Mouse (Mus musculus) CH12.LX (cell line): ENCODE results near the gene Olfr437. TPM values are rescaled to one million over a fixed set of nuclear protein-coding genes. Genes with fewer than 3 reads are reported as not detected.
"Not testable (repeated sequence)": the region's sequence is repeated elsewhere in the genome, so short reads cannot be mapped to it uniquely, and the experiment has no call there.

ENCODE experiments used
- DNase-seq: peaks from one replicate; pipeline ENCODE4 v3.0.0-alpha.2; 2013; ENCODE audit errors: extremely low read depth
- H3K27ac ChIP-seq: 2 replicates; pipeline ENCODE4 v1.5.1; 2012; ENCODE audit warnings: low read depth, mild to moderate bottlenecking, control low read depth, moderate library complexity; ENCODE audit not compliant: insufficient read depth
- H3K27me3 ChIP-seq: replicated peaks from 2 replicates; pipeline ENCODE3; 2012; ENCODE audit warnings: inconsistent platforms
- H3K36me3 ChIP-seq, 2 experiments: replicated peaks in 1 of 2; 2 replicates each; pipeline versions ENCODE3 to v1.6.1; 2012; ENCODE audit warnings: inconsistent platforms in 1 of 2, low read length in 1 of 2, mild to moderate bottlenecking in 1 of 2, mixed read lengths in 1 of 2, moderate library complexity in 1 of 2; ENCODE audit not compliant: control insufficient read depth in 1 of 2, insufficient read depth in 1 of 2
- H3K4me1 ChIP-seq, 2 experiments: 2 replicates each; pipeline ENCODE4 v1.6.1; 2012; ENCODE audit warnings: inconsistent platforms in 1 of 2, moderate library complexity in 1 of 2; ENCODE audit not compliant: insufficient read depth in 2 of 2, control insufficient read depth in 1 of 2
- H3K4me2 ChIP-seq: 2 replicates; pipeline ENCODE4 v1.6.1; 2012; ENCODE audit warnings: low read depth, mild to moderate bottlenecking, control low read depth; ENCODE audit not compliant: poor library complexity, insufficient read depth, severe bottlenecking
- H3K4me3 ChIP-seq, 3 experiments: fragments of 150-350 bp in 1 of 3; sonication (generic) in 1 of 3; replicated peaks in 1 of 3; 2 replicates each; pipeline versions ENCODE3 to v1.5.1; 2011 to 2012; ENCODE audit warnings: low read depth in 2 of 3, low read length in 2 of 3, mild to moderate bottlenecking in 2 of 3, moderate library complexity in 2 of 3, control low read depth in 1 of 3, improper control_type of control experiment in 1 of 3, inconsistent platforms in 1 of 3, mixed read lengths in 1 of 3; ENCODE audit not compliant: poor library complexity in 1 of 3
- H3K79me2 ChIP-seq: replicated peaks from 2 replicates; pipeline ENCODE4 v1.6.1; 2012; ENCODE audit warnings: mild to moderate bottlenecking, moderate library complexity; ENCODE audit not compliant: control insufficient read depth, poor library complexity, insufficient read depth, severe bottlenecking; ENCODE audit errors: extremely low read depth
- H3K9ac ChIP-seq: 2 replicates; pipeline ENCODE4 v1.6.1; 2012; ENCODE audit warnings: low read depth, mild to moderate bottlenecking, control low read depth, moderate library complexity; ENCODE audit not compliant: insufficient read depth
- H3K9me3 ChIP-seq: replicated peaks from 2 replicates; pipeline ENCODE3; 2012; ENCODE audit warnings: low read length, inconsistent platforms, mixed read lengths
- BHLHE40 ChIP-seq: IDR thresholded peaks from 2 replicates; pipeline ENCODE4 v1.6.1; 2011; ENCODE audit warnings: mild to moderate bottlenecking, low read depth, low read length, improper control_type of control experiment
- ETS1 ChIP-seq: conservative IDR thresholded peaks from 2 replicates; pipeline ENCODE4 v1.6.1; 2012; ENCODE audit warnings: low read depth, mild to moderate bottlenecking, inconsistent platforms, low read length, improper control_type of control experiment, moderate library complexity
- GABPA ChIP-seq: IDR thresholded peaks from 2 replicates; pipeline ENCODE4 v1.6.1; 2012; ENCODE audit warnings: low read depth, low read length, improper control_type of control experiment, inconsistent platforms; ENCODE audit not compliant: insufficient replicate concordance
- JUND ChIP-seq: conservative IDR thresholded peaks from 2 replicates; pipeline ENCODE4 v1.6.1; 2011; ENCODE audit warnings: low read depth, low read length, improper control_type of control experiment
- KAT2A ChIP-seq: IDR thresholded peaks from 2 replicates; pipeline ENCODE4 v1.6.1; 2012; ENCODE audit warnings: low read length, improper control_type of control experiment, inconsistent platforms; ENCODE audit not compliant: insufficient replicate concordance
- RCOR1 ChIP-seq: conservative IDR thresholded peaks from 2 replicates; pipeline ENCODE4 v1.6.1; 2012; ENCODE audit warnings: low read depth, mild to moderate bottlenecking, inconsistent platforms, low read length, improper control_type of control experiment
- SIN3A ChIP-seq: IDR thresholded peaks from 2 replicates; pipeline ENCODE4 v1.6.1; 2012; ENCODE audit warnings: low read length, improper control_type of control experiment, inconsistent platforms
- TCF12 ChIP-seq: IDR thresholded peaks from 2 replicates; pipeline ENCODE4 v1.6.1; 2014; ENCODE audit warnings: low read depth, mild to moderate bottlenecking, inconsistent platforms, low read length, improper control_type of control experiment
- UBTF ChIP-seq: IDR thresholded peaks from 2 replicates; pipeline ENCODE4 v1.6.1; 2012; ENCODE audit warnings: low read depth, mild to moderate bottlenecking, inconsistent platforms, low read length, improper control_type of control experiment, moderate library complexity
- USF1 ChIP-seq: IDR thresholded peaks from 2 replicates; pipeline ENCODE4 v1.6.1; 2014; ENCODE audit warnings: low read depth, mild to moderate bottlenecking, inconsistent platforms, low read length, improper control_type of control experiment
- ZC3H11A ChIP-seq: IDR thresholded peaks from 2 replicates; pipeline ENCODE4 v1.6.1; 2012; ENCODE audit warnings: low read depth, mild to moderate bottlenecking, inconsistent platforms, low read length, improper control_type of control experiment
- ZKSCAN1 ChIP-seq: IDR thresholded peaks from 2 replicates; pipeline ENCODE4 v1.6.1; 2012; ENCODE audit warnings: low read depth, inconsistent platforms, low read length, improper control_type of control experiment, borderline replicate concordance
- dilution Hi-C: fragments of 300-500 bp; cut with MboI; formaldehyde crosslinking; loops from 2 replicates; pipeline ENCODE4 v1.14.3; 2020; ENCODE audit warnings: low sequenced_read_pairs; ENCODE audit not compliant: extremely low pct_unique_long_range_greater_than_20kb, extremely low pct_ligation_motif_present
- in situ Hi-C: fragments of 300-500 bp; cut with MboI; formaldehyde crosslinking; loops from 3 replicates; pipeline ENCODE4 v1.14.3; 2019; ENCODE audit warnings: low sequenced_read_pairs, low pct_ligation_motif_present, low pct_unique_long_range_greater_than_20kb, mixed read lengths
- polyA plus RNA-seq: library from polyadenylated mRNA; unstranded; fragments of >175 nt; gene quantifications from 2 replicates; pipeline ENCODE4 v1.2.1, GENCODE M21; 2012; ENCODE audit warnings: low read depth; ENCODE audit not compliant: insufficient read length
- total RNA-seq, 2 experiments: library from RNA; depleted of rRNA; stranded (reverse); fragments of 300-350 nt in 1 of 2; fragments of >200 nt in 1 of 2; gene quantifications; 2 replicates each; pipeline ENCODE4 v1.2.3; 2012 to 2014

Gene Olfr437
- total and polyA plus RNA-seq, 3 experiments, result not detected

GRCm38 (mm10) chr6:43205355-43205754 lies 42.3 kb downstream of the Olfr437 start:
- Histone ChIP-seq H3K9ac (no peak overlapping the region), H3K27ac (no peak overlapping the region), H3K36me3 (no peaks in the 10 kb centered on the region), H3K9me3 (no peaks in the 10 kb centered on the region), H3K27me3 (no peaks in the 10 kb centered on the region), H3K79me2 (no peaks in the 10 kb centered on the region), H3K4me3 (no peak overlapping the region), H3K4me2 (no peak overlapping the region), H3K4me1 (no peaks in the 10 kb centered on the region)
- in situ Hi-C loops, result no loop called here
- TF ChIP-seq UBTF, result no peak
- TF ChIP-seq JUND, result no peak
- no peak for TF ChIP-seq ZC3H11A
- TF ChIP-seq BHLHE40, result no peak
- no peak for TF ChIP-seq RCOR1
- TF ChIP-seq ETS1, result no peak
- TF ChIP-seq GABPA, result no peak
- no peak for TF ChIP-seq SIN3A
- no peak for TF ChIP-seq ZKSCAN1
- TF ChIP-seq TCF12, result no peak
- no peak for TF ChIP-seq KAT2A
- TF ChIP-seq USF1, result no peak
- dilution Hi-C loops, result no loop called here
- DNase-seq, result no peak

GRCm38 (mm10) chr6:43212873-43213272 lies 49.8 kb downstream of the Olfr437 start, which contains the start of gene Olfr434:
TSS of gene Olfr434 (plus strand) at chr6:43213021.
- dilution Hi-C loops, in situ Hi-C loops, DNase-seq: not testable (repeated sequence)

More at GRCm38 (mm10) chr6:43212873-43213272, 49.8 kb downstream of the Olfr437 start, which contains the start of gene Olfr434:
- not testable (repeated sequence) for H3K9ac ChIP-seq, H3K9me3 ChIP-seq, H3K4me1 ChIP-seq, H3K27ac ChIP-seq, H3K79me2 ChIP-seq, H3K4me2 ChIP-seq, H3K4me3 ChIP-seq, H3K27me3 ChIP-seq, H3K36me3 ChIP-seq

Other genes with a start within 250 kb of the Olfr437 start
- gene Olfr446, start 241.9 kb upstream of the Olfr437 start, total RNA-seq (2012; rRNA removed), result not detected in 2 replicates
- not detected in 2 replicates for gene Olfr446, start 241.9 kb upstream of the Olfr437 start, total RNA-seq (2014; rRNA removed)
- gene Olfr446, start 241.9 kb upstream of the Olfr437 start, polyA plus RNA-seq, result not detected in 2 replicates
- gene Olfr444, start 214.2 kb upstream of the Olfr437 start, total RNA-seq (2012; rRNA removed), result not detected in 2 replicates
- gene Olfr444, start 214.2 kb upstream of the Olfr437 start, total RNA-seq (2014; rRNA removed), result not detected in 2 replicates
- not detected in 2 replicates for gene Olfr444, start 214.2 kb upstream of the Olfr437 start, polyA plus RNA-seq
- gene Olfr441, start 56.9 kb upstream of the Olfr437 start, total RNA-seq (2012; rRNA removed), result not detected in 2 replicates
- gene Olfr441, start 56.9 kb upstream of the Olfr437 start, total RNA-seq (2014; rRNA removed), result not detected in 2 replicates
- gene Olfr441, start 56.9 kb upstream of the Olfr437 start, polyA plus RNA-seq, result not detected in 2 replicates
- not detected in 2 replicates for gene Olfr237-ps1, start 16.7 kb upstream of the Olfr437 start, total RNA-seq (2012; rRNA removed)
- not detected in 2 replicates for gene Olfr237-ps1, start 16.7 kb upstream of the Olfr437 start, total RNA-seq (2014; rRNA removed)
- not detected in 2 replicates for gene Olfr237-ps1, start 16.7 kb upstream of the Olfr437 start, polyA plus RNA-seq
- not detected in 2 replicates for gene Olfr13, start 8.9 kb downstream of the Olfr437 start, total RNA-seq (2012; rRNA removed)
- gene Olfr13, start 8.9 kb downstream of the Olfr437 start, total RNA-seq (2014; rRNA removed), result not detected in 2 replicates
- not detected in 2 replicates for gene Olfr13, start 8.9 kb downstream of the Olfr437 start, polyA plus RNA-seq
- gene Olfr435, start 33.9 kb downstream of the Olfr437 start, total RNA-seq (2012; rRNA removed), result not detected in 2 replicates
- not detected in 2 replicates for gene Olfr435, start 33.9 kb downstream of the Olfr437 start, total RNA-seq (2014; rRNA removed)
- gene Olfr435, start 33.9 kb downstream of the Olfr437 start, polyA plus RNA-seq, result not detected in 2 replicates
- not detected in 2 replicates for gene Olfr434, start 49.7 kb downstream of the Olfr437 start, total RNA-seq (2012; rRNA removed)
- not detected in 2 replicates for gene Olfr434, start 49.7 kb downstream of the Olfr437 start, total RNA-seq (2014; rRNA removed)
- gene Olfr434, start 49.7 kb downstream of the Olfr437 start, polyA plus RNA-seq, result not detected in 2 replicates
- gene Olfr47, start 68.2 kb downstream of the Olfr437 start, total RNA-seq (2012; rRNA removed), result not detected in 2 replicates
- not detected in 2 replicates for gene Olfr47, start 68.2 kb downstream of the Olfr437 start, total RNA-seq (2014; rRNA removed)
- gene Olfr47, start 68.2 kb downstream of the Olfr437 start, polyA plus RNA-seq, result not detected in 2 replicates
- not detected in 2 replicates for gene Arhgef5, start 102.3 kb downstream of the Olfr437 start, total RNA-seq (2012; rRNA removed)
- not detected in 2 replicates for gene Arhgef5, start 102.3 kb downstream of the Olfr437 start, total RNA-seq (2014; rRNA removed)
- not detected in 2 replicates for gene Arhgef5, start 102.3 kb downstream of the Olfr437 start, polyA plus RNA-seq
- gene Nobox, start 146.3 kb downstream of the Olfr437 start, total RNA-seq (2012; rRNA removed), result not detected in 2 replicates
- gene Nobox, start 146.3 kb downstream of the Olfr437 start, total RNA-seq (2014; rRNA removed), result not detected in 2 replicates
- not detected in 2 replicates for gene Nobox, start 146.3 kb downstream of the Olfr437 start, polyA plus RNA-seq